Mouse (Mus musculus) erythroblast, embryonic 14.5 days (primary cell): ENCODE measurements around the gene Ube3b. TPM values are rescaled to one million over a fixed set of nuclear protein-coding genes. Genes with fewer than 3 reads are reported as not detected.

Experiments used
- H3K27me3 ChIP-seq: 2 replicates; pipeline ENCODE4 v1.6.1; 2012; ENCODE audit warnings: inconsistent platforms; ENCODE audit not compliant: control insufficient read depth
- H3K36me3 ChIP-seq: 2 replicates; pipeline ENCODE4 v1.6.1; 2012; ENCODE audit warnings: mild to moderate bottlenecking, inconsistent platforms; ENCODE audit not compliant: control insufficient read depth
- H3K4me1 ChIP-seq: 2 replicates; pipeline ENCODE4 v1.6.1; 2012; ENCODE audit warnings: inconsistent platforms; ENCODE audit not compliant: control insufficient read depth
- H3K4me3 ChIP-seq: replicated peaks from 2 replicates; pipeline ENCODE3; 2012; ENCODE audit warnings: moderate library complexity, mild to moderate bottlenecking, inconsistent platforms
- H3K9me3 ChIP-seq: 2 replicates; pipeline ENCODE4 v1.6.1; 2012; ENCODE audit warnings: low read length, inconsistent platforms, mixed read lengths; ENCODE audit not compliant: control insufficient read depth
- GATA1 ChIP-seq: IDR thresholded peaks from 2 replicates; pipeline ENCODE4 v1.6.1; 2012; ENCODE audit warnings: low read length, inconsistent platforms, mixed read lengths
- TAL1 ChIP-seq: IDR thresholded peaks from 3 replicates; pipeline ENCODE4 v1.6.1; 2012; ENCODE audit warnings: low read length, inconsistent platforms, mixed read lengths
- polyA plus RNA-seq: library from polyadenylated mRNA; stranded (reverse); fragments of >175 nt; gene quantifications from 2 replicates; pipeline ENCODE4 v1.2.3, GENCODE M21; 2012

Gene Ube3b
- polyA plus RNA-seq, 1 experiment, result 5.6 TPM

DNA sequence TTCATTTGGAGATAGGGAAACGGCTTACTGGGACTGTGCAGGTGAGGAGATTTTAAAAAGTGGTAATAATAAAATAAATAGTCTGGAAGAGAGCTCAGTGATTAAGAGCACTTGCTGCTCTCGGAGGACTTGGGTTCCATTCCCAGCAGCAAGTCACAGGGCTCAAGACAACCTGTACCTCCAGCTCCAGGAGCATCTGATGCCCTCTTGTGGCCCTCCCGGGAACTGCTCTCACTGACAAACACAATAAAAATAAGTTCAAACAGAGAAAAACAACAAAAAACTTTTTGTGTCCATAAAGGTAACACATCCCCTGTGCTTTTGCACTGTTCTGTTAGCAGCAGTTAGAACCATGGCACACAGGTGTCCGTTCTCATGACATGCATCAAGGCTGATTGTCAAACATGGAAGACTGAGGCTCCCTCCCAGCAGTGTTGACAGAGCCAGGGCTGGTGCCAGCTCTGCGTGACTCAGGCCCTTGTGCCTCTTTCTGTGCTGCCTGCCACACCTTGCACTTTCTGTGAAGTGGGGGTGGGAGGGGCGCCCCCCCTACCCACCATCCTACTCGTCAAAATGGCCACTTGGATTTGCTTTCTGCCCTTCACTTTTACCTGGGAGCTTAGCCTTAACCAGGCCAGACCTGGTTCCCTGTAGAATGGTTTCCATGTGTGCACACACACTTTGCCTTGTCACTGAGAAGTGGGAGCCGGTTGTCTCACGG is 2.9 kb downstream of the Ube3b start:
- Histone ChIP-seq H3K36me3 (peaks cover 56% of the 10 kb centered on the region), H3K4me3 (no peak overlapping the region), H3K9me3 (no peaks in the 10 kb centered on the region), H3K4me1 (peaks cover 40% of the 10 kb centered on the region), H3K27me3 (no peaks in the 10 kb centered on the region)
- TF ChIP-seq GATA1, result no peak
- no peak for TF ChIP-seq TAL1

DNA sequence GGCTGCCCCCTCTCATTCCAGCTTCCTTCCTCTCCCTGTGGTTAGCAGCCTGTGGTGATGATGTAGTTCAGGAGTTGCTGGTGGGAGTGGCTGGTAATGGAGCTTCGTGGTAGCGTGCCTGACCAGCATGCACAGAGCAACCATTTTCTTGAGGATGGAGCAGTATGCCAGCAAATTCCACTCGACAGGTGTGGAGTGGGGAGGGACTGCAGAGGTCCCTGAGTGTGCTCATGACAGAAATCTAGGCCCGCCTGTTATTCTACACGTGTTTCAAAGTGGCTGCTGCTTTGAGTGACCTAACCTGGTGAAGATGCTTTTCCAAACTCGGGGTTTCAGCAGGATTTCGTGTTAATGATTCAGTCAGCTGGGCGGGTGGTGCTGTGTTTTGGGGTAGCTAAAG is 4.0 kb downstream of the Ube3b start:
- no peaks in the 10 kb centered on the region for H3K9me3 ChIP-seq
- H3K27me3 ChIP-seq, result no peaks in the 10 kb centered on the region
- peaks cover 67% of the 10 kb centered on the region for H3K36me3 ChIP-seq
- peaks cover 29% of the 10 kb centered on the region for H3K4me1 ChIP-seq
- H3K4me3 ChIP-seq, result no peak overlapping the region
- no peak for TF ChIP-seq TAL1
- no peak for TF ChIP-seq GATA1

GRCm38 (mm10) chr5:114393169-114393568 is 12.8 kb downstream of the Ube3b start:
- TF ChIP-seq TAL1, result no peak
- TF ChIP-seq GATA1, result no peak
- Histone ChIP-seq H3K4me1 (no peaks in the 10 kb centered on the region), H3K4me3 (no peak overlapping the region), H3K9me3 (no peaks in the 10 kb centered on the region), H3K27me3 (no peaks in the 10 kb centered on the region), H3K36me3 (peaks cover 99% of the 10 kb centered on the region)

DNA sequence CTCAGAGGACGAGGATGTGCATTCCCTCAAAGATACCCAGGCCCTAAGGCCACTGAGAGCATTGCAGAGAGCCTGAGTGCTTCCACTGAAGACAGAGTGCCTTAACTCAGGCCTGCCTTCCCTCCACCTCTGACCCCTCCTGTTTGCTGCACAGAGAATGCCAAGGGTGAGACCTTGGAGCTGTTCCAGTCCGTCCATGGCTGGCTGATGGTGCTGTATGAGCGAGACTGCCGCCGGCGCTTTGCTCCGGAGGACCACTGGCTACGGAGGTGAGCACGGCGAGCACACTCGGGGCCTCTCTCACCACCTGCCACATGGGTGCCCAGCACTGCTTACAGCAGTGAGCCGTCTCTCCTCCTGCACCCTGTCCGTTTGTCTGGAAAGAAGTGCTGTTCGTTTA is 26.2 kb downstream of the Ube3b start:
- no peak for TF ChIP-seq TAL1
- no peak for TF ChIP-seq GATA1
- H3K4me3 ChIP-seq, result no peak overlapping the region
- peaks cover 100% of the 10 kb centered on the region for H3K36me3 ChIP-seq
- no peaks in the 10 kb centered on the region for H3K4me1 ChIP-seq
- H3K9me3 ChIP-seq, result no peaks in the 10 kb centered on the region
- H3K27me3 ChIP-seq, result no peaks in the 10 kb centered on the region

GRCm38 (mm10) chr5:114407269-114407668 is 26.9 kb downstream of the Ube3b start:
- Histone ChIP-seq H3K27me3 (no peaks in the 10 kb centered on the region), H3K36me3 (peaks cover 100% of the 10 kb centered on the region), H3K9me3 (no peaks in the 10 kb centered on the region), H3K4me1 (no peaks in the 10 kb centered on the region), H3K4me3 (no peak overlapping the region)
- no peak for TF ChIP-seq TAL1

GRCm38 (mm10) chr5:114407810-114408209 is 27.4 kb downstream of the Ube3b start:
- Histone ChIP-seq H3K27me3 (no peaks in the 10 kb centered on the region), H3K4me3 (no peak overlapping the region), H3K9me3 (no peaks in the 10 kb centered on the region), H3K4me1 (no peaks in the 10 kb centered on the region), H3K36me3 (peaks cover 100% of the 10 kb centered on the region)
- no peak for TF ChIP-seq GATA1
- no peak for TF ChIP-seq TAL1

DNA sequence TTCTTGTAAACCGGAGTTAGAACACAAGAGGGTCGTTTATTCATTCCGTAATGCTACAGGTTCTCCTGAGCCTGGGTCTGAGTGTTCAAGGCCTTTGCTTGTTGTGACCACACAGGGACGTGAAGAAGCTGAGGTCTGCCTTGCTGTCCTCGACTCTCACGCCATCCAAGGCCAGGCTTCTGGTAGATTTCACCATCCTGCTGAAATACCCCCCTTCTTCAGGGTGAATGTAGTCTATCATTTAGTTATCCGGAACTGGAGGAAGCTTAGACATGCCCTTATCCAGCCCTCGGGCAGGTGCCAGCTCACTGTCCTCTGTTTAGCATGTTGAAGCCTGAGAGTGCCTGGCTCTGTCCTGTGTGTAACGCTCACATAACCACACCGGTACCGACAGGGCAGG is 28.4 kb downstream of the Ube3b start:
- Histone ChIP-seq H3K4me3 (no peak overlapping the region), H3K4me1 (no peaks in the 10 kb centered on the region), H3K27me3 (no peaks in the 10 kb centered on the region), H3K36me3 (peaks cover 100% of the 10 kb centered on the region), H3K9me3 (no peaks in the 10 kb centered on the region)
- TF ChIP-seq GATA1 (no peak), TAL1 (no peak)

GRCm38 (mm10) chr5:114410429-114410828 is 30.0 kb downstream of the Ube3b start:
- Histone ChIP-seq H3K4me1 (no peaks in the 10 kb centered on the region), H3K9me3 (no peaks in the 10 kb centered on the region), H3K4me3 (no peak overlapping the region), H3K27me3 (no peaks in the 10 kb centered on the region), H3K36me3 (peaks cover 100% of the 10 kb centered on the region)
- TF ChIP-seq GATA1 (no peak), TAL1 (no peak)

DNA sequence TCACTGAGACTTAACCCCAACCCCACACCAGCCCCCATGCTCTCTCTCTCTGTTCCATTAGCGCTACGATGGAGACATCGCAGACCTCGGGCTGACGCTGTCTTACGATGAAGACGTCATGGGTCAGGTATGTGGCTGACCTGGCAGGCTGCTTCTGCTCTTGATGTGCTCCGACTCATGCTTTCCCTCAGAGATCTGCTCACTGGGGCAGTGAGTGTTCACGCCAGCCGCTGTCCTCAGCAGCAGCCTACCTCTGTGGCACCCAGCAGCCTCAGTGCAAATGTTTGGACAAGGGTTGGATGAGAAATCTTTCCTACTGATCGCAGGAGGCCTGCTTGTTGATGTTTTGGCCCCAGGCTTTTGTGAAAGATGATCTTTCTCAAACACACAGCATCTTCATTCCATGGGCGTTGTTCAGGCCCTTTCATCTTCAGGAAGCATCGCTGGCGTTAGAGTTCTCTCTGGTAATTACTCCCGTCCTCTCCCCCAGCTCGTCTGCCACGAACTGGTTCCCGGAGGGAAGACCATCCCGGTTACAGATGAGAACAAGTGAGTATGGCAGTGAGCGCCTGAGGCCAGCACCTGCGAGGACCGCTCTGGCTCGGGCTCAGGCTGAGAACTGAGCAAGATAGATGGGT is 32.1 kb downstream of the Ube3b start:
- no peak overlapping the region for H3K4me3 ChIP-seq
- TF ChIP-seq GATA1 (no peak), TAL1 (no peak)
- no peaks in the 10 kb centered on the region for H3K27me3 ChIP-seq
- H3K9me3 ChIP-seq, result no peaks in the 10 kb centered on the region
- H3K36me3 ChIP-seq, result peaks cover 100% of the 10 kb centered on the region
- no peaks in the 10 kb centered on the region for H3K4me1 ChIP-seq
